Mouse (Mus musculus) heart, postnatal 0 days (tissue): ENCODE data around the gene B4galnt3.

Source experiments
- CTCF ChIP-seq: IDR thresholded peaks from 2 replicates; pipeline ENCODE4 v1.5.1; 2016; ENCODE audit warnings: antibody characterized with exemption, control low read depth, low read depth
- EP300 ChIP-seq: IDR thresholded peaks from 2 replicates; pipeline ENCODE4 v1.6.1; 2016; ENCODE audit warnings: antibody characterized with exemption, low read depth

- TF ChIP-seq CTCF (no peak), EP300 (no peak)
These were observed 105.1 kb downstream of the B4galnt3 start for GRCm38 (mm10) chr6:120189287-120189686.
